Mouse (Mus musculus) thymus, adult 2 months (tissue): Measurements from ENCODE around the gene Klhl42.

Experiments used
- CTCF ChIP-seq: fragments of 200-500 bp; IDR thresholded peaks from 2 replicates; pipeline ENCODE4 v1.5.1; 2012; ENCODE audit warnings: mild to moderate bottlenecking, control low read depth, low read length, moderate library complexity, borderline replicate concordance; ENCODE audit not compliant: control insufficient read depth, poor library complexity, insufficient read depth; ENCODE audit errors: extremely low read depth
- POLR2A ChIP-seq: fragments of 200-500 bp; IDR thresholded peaks from 2 replicates; pipeline ENCODE4 v1.6.1; 2012; ENCODE audit warnings: mild to moderate bottlenecking, low read length, control low read depth, moderate library complexity; ENCODE audit not compliant: control insufficient read depth, poor library complexity, insufficient read depth; ENCODE audit errors: extremely low read depth

- no peak for TF ChIP-seq CTCF
- no peak for TF ChIP-seq POLR2A
These were observed 31.9 kb upstream of the Klhl42 start for GRCm38 (mm10) chr6:147059326-147059725.
